10 mouse cellular contexts compared by ENCODE assay signal in genomic region chr2:23070491-23070890, GRCm38 (mm10).
"Had no signal": no experiment of that assay in that cellular context is flagged by ENCODE, and none has a peak within 500 bp of the region (broad histone marks: within the 10 kb centered on the region; RNA-seq: fewer than 3 reads in every experiment).

No protein-coding gene starts in this region.

- DNase-seq: kidney, adult 11 months; kidney, adult 9 months; kidney, postnatal 36 days; liver, embryonic 13.5 days; lung, adult 18-20 months; thymus, adult 2 months; thymus, postnatal 25 days had no signal

- ATAC-seq: midbrain, embryonic 15.5 days had no signal

- H3K27me3 ChIP-seq: limb, embryonic 12.5 days; liver, embryonic 13.5 days had no signal

- H3K27ac ChIP-seq: limb, embryonic 12.5 days; stomach, postnatal 0 days had no signal

- H3K4me1 ChIP-seq: limb, embryonic 12.5 days had no signal

- H3K9me3 ChIP-seq: limb, embryonic 12.5 days; liver, embryonic 13.5 days; midbrain, embryonic 15.5 days had no signal
